Mouse (Mus musculus) gastrocnemius, postnatal 36 days (tissue): ENCODE data around the gene Eif2a. TPM values are rescaled to one million over a fixed set of nuclear protein-coding genes. Genes with fewer than 3 reads are reported as not detected.
"Not testable (repeated sequence)": the region's sequence is repeated elsewhere in the genome, so short reads cannot be mapped to it uniquely, and the experiment has no call there.

ENCODE experiments used
- DNase-seq, 2 experiments: peaks; one replicate each; pipeline ENCODE4 v3.0.0; 2022
- intact Hi-C: fragments of 180-260 bp; cut with DNase I; formaldehyde crosslinking; loops from one replicate; pipeline ENCODE4 v1.15.1; 2025
- total RNA-seq, 2 experiments: library from RNA; stranded (reverse); gene quantifications; 2 replicates each; pipeline ENCODE4 v1.2.3; 2021

Gene Eif2a
- total RNA-seq, 2 experiments from 2014 or later = 39.1 to 47.1 TPM

GRCm38 (mm10) chr3:58582788-58583426 lies 57.3 kb downstream of the Eif2a start:
- intact Hi-C loops = no loop called here
- DNase-seq = no peak

- intact Hi-C loops, DNase-seq: not testable (repeated sequence)
Observed at GRCm38 (mm10) chr3:58590544-58590943, 64.9 kb downstream of the Eif2a start.

DNA sequence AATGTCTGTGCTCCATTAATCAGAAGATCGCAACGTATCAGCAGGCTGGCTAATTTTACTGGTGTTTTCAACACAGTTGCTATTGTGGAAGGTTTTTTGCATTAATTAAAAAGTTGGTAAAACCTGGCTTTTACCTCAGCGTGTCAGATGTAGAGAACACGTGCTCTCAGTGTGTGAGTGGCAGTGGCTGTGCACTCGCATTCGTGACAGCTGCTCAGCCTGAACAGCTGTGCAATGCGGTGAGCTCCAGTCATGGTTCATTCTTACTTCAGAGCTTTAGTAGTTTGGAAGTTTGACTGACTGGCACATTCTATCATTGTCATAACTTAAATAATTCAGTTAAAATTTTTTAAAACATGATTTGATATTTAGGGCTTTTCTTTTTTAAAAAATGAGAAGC lies 67.0 kb downstream of the Eif2a start:
- intact Hi-C loops, DNase-seq: not testable (repeated sequence)

GRCm38 (mm10) chr3:58593623-58594022 lies 68.0 kb downstream of the Eif2a start:
- no peak for DNase-seq
- intact Hi-C loops = no loop called here

Other genes with a start within 250 kb of the Eif2a start
- 10 to 100 TPM; 19.9 to 21.9 TPM for gene Tsc22d2, start 111.1 kb upstream of the Eif2a start, total RNA-seq
- 1 to 10 TPM; 6.5 to 7.1 TPM for gene Serp1, start 71 bp downstream of the Eif2a start, total RNA-seq
- 100 to 1,000 TPM; 110 to 115 TPM for gene Selenot, start 50.8 kb downstream of the Eif2a start, total RNA-seq
- gene Erich6, start 111.4 kb downstream of the Eif2a start, total RNA-seq = not detected
- gene Siah2, start 166.6 kb downstream of the Eif2a start, total RNA-seq = 1 to 10 TPM; 8.4 to 9.1 TPM